Mouse (Mus musculus) embryonic facial prominence, embryonic 13.5 days (tissue): ENCODE measurements around the gene Lamb2. TPM values are rescaled to one million over a fixed set of nuclear protein-coding genes. Genes with fewer than 3 reads are reported as not detected.

Experiments
- ATAC-seq: fragments of 200-750 bp; cut with Nextera tagmentation; 2 replicates; pipeline ENCODE4 v1.8.0; 2017; ENCODE audit warnings: low read depth; ENCODE audit not compliant: insufficient number of reproducible peaks, insufficient read depth, low FRiP score, low TSS enrichment
- H3K27ac ChIP-seq: fragments of 300-500 bp; sonication (generic); 2 replicates; pipeline ENCODE4 v1.5.1; 2015; ENCODE audit warnings: moderate library complexity, mild to moderate bottlenecking, inconsistent platforms
- H3K27me3 ChIP-seq: fragments of 300-500 bp; sonication (generic); 2 replicates; pipeline ENCODE4 v1.6.1; 2015; ENCODE audit warnings: mild to moderate bottlenecking, inconsistent platforms
- H3K36me3 ChIP-seq: fragments of 300-500 bp; sonication (generic); 2 replicates; pipeline ENCODE4 v1.6.1; 2015; ENCODE audit warnings: mild to moderate bottlenecking, inconsistent platforms
- H3K4me1 ChIP-seq: fragments of 300-500 bp; sonication (generic); 2 replicates; pipeline ENCODE4 v1.6.1; 2015; ENCODE audit warnings: inconsistent platforms
- H3K4me2 ChIP-seq: fragments of 300-500 bp; sonication (generic); 2 replicates; pipeline ENCODE4 v1.6.1; 2015; ENCODE audit warnings: moderate library complexity, mild to moderate bottlenecking, inconsistent platforms
- H3K4me3 ChIP-seq: fragments of 300-500 bp; sonication (generic); 2 replicates; pipeline ENCODE4 v1.5.1; 2015; ENCODE audit warnings: mild to moderate bottlenecking, inconsistent platforms
- H3K9ac ChIP-seq: fragments of 300-500 bp; sonication (generic); 2 replicates; pipeline ENCODE4 v1.6.1; 2015; ENCODE audit warnings: mild to moderate bottlenecking, inconsistent platforms
- H3K9me3 ChIP-seq: fragments of 300-500 bp; sonication (generic); 2 replicates; pipeline ENCODE4 v1.6.1; 2016; ENCODE audit warnings: inconsistent platforms
- WGBS: fragments of 180-500 bp; shearing (Covaris S2); methylation state at CpG from one replicate; pipeline ENCODE4 v1.1.7; 2015; ENCODE audit warnings: mixed read lengths; 5-methylcytosine and 5-hydroxymethylcytosine counted together
- polyA plus RNA-seq: library from polyadenylated mRNA; unstranded; fragments of >200 nt; fragmentation: Nextera tagmentation; extraction: Ambion mirVana; gene quantifications from 2 replicates; pipeline ENCODE4 v1.2.1, GENCODE M21; 2015

Lamb2 gene
- polyA plus RNA-seq, 1 experiment from 2014 or later, result 51.1 TPM

DNA sequence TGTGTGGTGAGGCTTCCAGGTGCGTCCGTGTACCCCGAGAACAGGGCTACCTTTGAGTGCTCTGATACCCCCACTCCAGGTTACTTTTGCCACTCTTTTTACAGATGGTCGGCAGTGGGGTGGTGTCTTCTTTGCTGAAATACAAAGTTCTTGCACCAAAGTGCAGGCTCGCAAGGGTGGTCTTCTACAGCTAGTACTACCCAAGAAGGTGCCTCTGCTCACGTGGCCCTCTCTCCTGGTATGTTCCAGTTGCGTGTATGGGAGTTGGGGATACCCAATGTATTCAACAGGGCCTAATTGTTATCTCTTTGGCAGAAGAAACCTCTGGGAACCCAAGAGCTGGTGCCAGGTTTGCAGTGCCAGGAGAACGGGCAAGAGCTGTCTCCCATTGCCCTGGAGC, 13.7 kb downstream of the Lamb2 start:
- Histone ChIP-seq H3K27ac (no peak overlapping the region), H3K4me3 (no peak overlapping the region), H3K9ac (no peak overlapping the region), H3K36me3 (peaks cover 85% of the 10 kb centered on the region), H3K4me2 (no peak overlapping the region), H3K9me3 (no peaks in the 10 kb centered on the region), H3K27me3 (no peaks in the 10 kb centered on the region), H3K4me1 (peaks cover 23% of the 10 kb centered on the region)
- ATAC-seq, result no peak
- 95% methylated on average over 8 of the region's 8 CpGs for WGBS

DNA sequence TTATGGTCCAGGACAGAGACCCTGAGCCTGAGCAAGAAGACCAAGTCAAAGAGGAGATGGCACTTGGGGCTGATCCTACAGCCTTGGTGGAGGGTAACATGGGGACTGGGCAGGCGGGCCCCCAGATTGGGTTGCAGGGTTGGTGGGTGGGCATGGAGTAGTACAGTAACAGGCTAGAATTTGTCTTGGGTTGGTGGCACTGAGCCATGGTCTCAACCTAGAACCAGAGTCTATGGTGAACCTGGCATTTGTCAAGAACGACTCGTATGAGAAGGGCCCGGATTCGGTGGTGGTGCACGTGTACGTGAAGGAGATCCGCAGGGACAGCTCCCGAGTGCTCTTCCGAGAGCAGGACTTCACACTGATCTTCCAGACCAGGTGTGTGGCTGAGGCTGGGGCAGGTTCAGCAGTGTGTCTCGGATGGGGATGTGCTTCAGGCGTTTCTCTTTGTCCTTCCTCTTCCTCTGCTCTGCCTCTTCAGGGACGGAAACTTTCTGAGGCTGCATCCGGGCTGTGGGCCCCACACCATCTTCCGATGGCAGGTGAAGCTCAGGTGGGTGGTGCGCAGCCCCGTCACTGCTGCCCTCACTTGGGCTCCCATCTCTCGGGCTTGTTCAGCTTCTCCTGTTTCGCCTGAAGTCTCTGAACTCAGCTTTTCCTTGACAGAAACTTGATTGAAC, 14.8 kb downstream of the Lamb2 start:
- no peaks in the 10 kb centered on the region for H3K9me3 ChIP-seq

DNA sequence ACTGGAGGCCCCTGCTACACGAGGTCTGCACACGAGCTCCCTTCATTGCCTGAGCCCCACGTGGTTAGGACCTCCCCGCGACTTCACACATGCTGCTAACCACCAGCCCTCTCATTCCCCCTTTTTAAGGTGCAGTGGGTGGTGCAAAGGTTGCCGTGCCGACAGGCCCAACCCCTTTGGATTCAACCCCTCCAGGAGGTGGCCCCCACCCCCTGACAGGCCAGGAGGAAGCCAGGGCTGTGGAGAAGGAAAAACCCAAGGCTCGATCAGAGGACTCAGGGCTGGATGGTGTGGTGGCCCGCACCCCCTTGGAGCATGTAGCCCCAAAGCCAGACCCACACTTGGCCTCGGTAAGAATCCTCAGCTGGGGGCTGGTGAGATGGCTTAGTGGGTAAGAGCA, 15.4 kb downstream of the Lamb2 start:
- ATAC-seq, result no peak
- no peak overlapping the region for H3K9ac ChIP-seq
- H3K4me2 ChIP-seq, result no peak overlapping the region
- no peak overlapping the region for H3K4me3 ChIP-seq
- WGBS, result 83% methylated on average over 10 of the region's 10 CpGs
- no peak overlapping the region for H3K27ac ChIP-seq
- no peaks in the 10 kb centered on the region for H3K27me3 ChIP-seq
- H3K4me1 ChIP-seq, result peaks cover 20% of the 10 kb centered on the region
- H3K9me3 ChIP-seq, result no peaks in the 10 kb centered on the region
- H3K36me3 ChIP-seq, result peaks cover 85% of the 10 kb centered on the region

More for the DNA sequence above, 14.8 kb downstream of the Lamb2 start:
- Histone ChIP-seq H3K27ac (no peak overlapping the region), H3K27me3 (no peaks in the 10 kb centered on the region), H3K4me2 (no peak overlapping the region), H3K4me1 (peaks cover 23% of the 10 kb centered on the region), H3K4me3 (no peak overlapping the region), H3K36me3 (peaks cover 85% of the 10 kb centered on the region), H3K9ac (no peak overlapping the region)
- no peak for ATAC-seq
- WGBS, result 95% methylated on average over 19 of the region's 19 CpGs

DNA sequence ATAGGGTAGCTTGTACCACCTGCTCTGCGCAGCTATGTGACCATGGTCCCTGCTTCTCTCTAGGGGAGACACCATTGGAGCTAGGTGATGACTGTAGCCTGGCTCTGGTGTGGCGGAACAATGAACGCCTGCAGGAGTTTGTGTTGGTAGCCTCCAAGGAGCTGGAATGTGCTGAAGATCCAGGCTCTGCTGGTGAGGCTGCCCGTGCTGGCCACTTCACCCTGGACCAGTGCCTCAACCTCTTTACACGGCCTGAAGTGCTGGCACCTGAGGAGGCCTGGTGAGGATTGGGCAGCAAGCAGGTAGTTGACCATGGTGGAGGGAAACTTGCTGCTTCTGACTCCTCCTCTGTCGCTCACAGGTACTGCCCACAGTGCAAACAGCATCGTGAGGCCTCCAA, 19.7 kb downstream of the Lamb2 start:
- 94% methylated on average over 7 of the region's 7 CpGs for WGBS

DNA sequence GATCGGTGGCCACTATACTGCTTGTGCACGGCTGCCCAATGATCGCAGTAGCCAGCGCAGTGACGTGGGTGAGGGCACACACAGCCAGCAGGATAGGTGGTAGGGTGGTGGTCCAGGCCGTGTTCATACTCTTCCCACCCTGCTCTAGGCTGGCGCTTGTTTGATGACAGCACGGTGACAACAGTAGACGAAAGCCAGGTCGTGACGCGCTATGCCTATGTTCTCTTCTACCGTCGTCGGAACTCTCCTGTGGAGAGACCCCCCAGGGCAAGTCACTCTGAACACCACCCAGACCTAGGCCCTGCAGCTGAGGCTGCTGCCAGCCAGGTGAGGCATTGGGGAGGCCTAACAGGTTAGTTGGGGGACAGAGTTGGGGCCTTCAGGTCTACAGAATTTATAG, 20.4 kb downstream of the Lamb2 start:
- no peak overlapping the region for H3K9ac ChIP-seq
- 95% methylated on average over 15 of the region's 15 CpGs for WGBS
- ATAC-seq, result no peak
- H3K9me3 ChIP-seq, result no peaks in the 10 kb centered on the region
- no peak overlapping the region for H3K27ac ChIP-seq
- peaks cover 88% of the 10 kb centered on the region for H3K36me3 ChIP-seq
- H3K4me1 ChIP-seq, result no peaks in the 10 kb centered on the region
- H3K27me3 ChIP-seq, result no peaks in the 10 kb centered on the region
- no peak overlapping the region for H3K4me3 ChIP-seq
- H3K4me2 ChIP-seq, result no peak overlapping the region

More for the DNA sequence above, 19.7 kb downstream of the Lamb2 start:
- Histone ChIP-seq H3K27me3 (no peaks in the 10 kb centered on the region), H3K36me3 (peaks cover 96% of the 10 kb centered on the region), H3K4me1 (no peaks in the 10 kb centered on the region), H3K9me3 (no peaks in the 10 kb centered on the region), H3K27ac (no peak overlapping the region), H3K4me3 (no peak overlapping the region), H3K9ac (no peak overlapping the region), H3K4me2 (no peak overlapping the region)
- ATAC-seq, result no peak

DNA sequence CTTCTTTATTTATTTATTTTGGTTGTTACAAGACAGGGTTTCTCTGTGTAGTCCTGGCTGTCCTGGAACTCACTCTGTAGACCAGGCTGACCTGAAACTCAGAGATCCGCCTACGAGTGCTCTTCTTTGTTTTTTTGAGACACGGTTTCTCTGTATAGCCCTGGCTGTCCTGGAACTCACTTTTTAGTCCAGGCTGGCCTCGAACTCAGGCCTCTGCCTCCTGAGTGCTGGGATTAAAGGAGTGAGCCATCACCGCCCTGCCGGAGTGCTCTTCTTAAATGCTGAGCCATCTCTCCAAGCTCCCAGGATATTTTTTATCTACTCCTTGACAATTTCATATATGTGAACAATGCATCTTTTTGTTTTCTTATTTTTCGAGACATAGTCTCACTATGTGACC, 27.4 kb downstream of the Lamb2 start:
- Histone ChIP-seq H3K9me3 (no peaks in the 10 kb centered on the region), H3K4me2 (peak overlapping the region; percentile 89), H3K27ac (peak overlapping the region; percentile 60; the same call in 1 of the 2 replicates), H3K4me1 (peaks cover 15% of the 10 kb centered on the region), H3K36me3 (peaks cover 44% of the 10 kb centered on the region), H3K4me3 (peak overlapping the region; percentile 84; the same call in 1 of the 2 replicates), H3K9ac (peak overlapping the region; percentile 85; the same call in 1 of the 2 replicates), H3K27me3 (no peaks in the 10 kb centered on the region)
- ATAC-seq, result no peak
- 86% methylated on average over 7 of the region's 7 CpGs for WGBS

DNA sequence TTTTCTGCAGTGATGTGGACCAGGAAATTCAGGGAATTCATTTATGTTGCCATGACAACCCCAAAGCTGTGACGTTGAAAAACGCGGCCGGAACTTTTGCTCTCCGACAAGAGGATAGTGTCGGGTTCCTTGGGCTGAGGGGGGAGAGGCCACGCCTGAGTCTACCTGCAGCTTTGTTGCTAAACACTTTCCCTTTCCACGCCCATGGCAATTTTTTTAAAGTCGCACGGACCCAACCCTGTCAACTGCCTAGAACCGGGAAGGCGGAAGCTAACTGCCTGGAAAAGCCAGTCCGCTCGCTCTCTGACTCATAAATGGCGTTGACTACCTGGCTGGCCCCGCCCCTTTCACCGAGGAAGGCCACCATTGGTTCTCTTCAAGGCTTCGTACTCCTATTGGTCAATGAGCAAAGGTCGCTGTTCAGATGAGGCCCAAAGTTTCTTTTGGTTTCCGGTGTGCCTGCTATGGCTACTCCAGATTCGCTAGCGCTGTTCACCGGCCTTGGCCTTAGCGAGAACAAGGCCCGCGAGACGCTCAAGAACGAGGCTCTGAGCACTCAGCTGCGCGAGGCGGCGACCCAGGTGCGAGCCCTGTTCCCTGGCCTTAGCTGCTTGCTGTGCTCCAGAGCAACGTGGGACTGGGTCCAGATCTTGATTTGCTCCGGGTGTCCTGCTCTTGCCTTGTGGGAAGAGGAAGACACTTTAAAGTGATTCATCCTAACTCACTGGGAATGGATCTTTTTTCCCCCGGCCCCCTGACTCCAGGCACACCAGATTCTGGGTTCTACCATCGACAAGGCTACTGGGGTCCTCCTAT, 28.3 kb downstream of the Lamb2 start, which contains the start of gene Qars:
Gene Qars (plus strand): TSS at position 88 of the 816 bp plus-strand sequence.
- Histone ChIP-seq H3K9me3 (no peaks in the 10 kb centered on the region), H3K27ac (peak within 1 kb of the TSS; percentile 60), H3K4me1 (peaks cover 15% of the 10 kb centered on the region), H3K4me3 (peak within 1 kb of the TSS; percentile 84), H3K36me3 (peaks cover 44% of the 10 kb centered on the region), H3K4me2 (peak within 1 kb of the TSS; percentile 89), H3K27me3 (no peaks in the 10 kb centered on the region), H3K9ac (peak within 1 kb of the TSS; percentile 85)
- under 1% methylated on average over 37 of the region's 37 CpGs for WGBS
- ATAC-seq, result peak; percentile 93

DNA sequence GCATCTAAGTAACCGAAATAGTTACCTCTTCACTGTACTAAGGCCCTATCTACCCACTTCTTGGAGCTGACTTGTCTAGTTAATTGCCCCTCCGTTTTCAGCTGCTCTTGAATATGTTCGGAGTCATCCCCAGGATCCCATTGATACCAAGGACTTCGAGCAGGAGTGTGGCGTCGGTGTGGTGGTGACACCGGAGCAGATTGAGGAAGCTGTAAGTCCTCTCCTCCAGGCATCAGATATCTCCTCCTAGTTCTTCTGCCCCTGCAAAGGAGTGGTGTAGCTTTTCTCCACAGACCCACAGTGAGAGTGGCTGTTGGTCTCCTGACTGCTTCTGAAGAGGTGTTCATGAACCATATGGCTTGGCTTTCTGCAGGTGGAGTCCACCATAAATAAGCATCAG, 29.2 kb downstream of the Lamb2 start:
- Histone ChIP-seq H3K36me3 (peaks cover 44% of the 10 kb centered on the region), H3K4me2 (peak overlapping the region; percentile 89), H3K9ac (peak overlapping the region; percentile 85), H3K27me3 (no peaks in the 10 kb centered on the region), H3K4me1 (peaks cover 15% of the 10 kb centered on the region), H3K27ac (no peak overlapping the region; the same call in 1 of the 2 replicates), H3K4me3 (peak overlapping the region; percentile 84), H3K9me3 (no peaks in the 10 kb centered on the region)
- 88% methylated on average over 7 of the region's 7 CpGs for WGBS
- ATAC-seq, result no peak

DNA sequence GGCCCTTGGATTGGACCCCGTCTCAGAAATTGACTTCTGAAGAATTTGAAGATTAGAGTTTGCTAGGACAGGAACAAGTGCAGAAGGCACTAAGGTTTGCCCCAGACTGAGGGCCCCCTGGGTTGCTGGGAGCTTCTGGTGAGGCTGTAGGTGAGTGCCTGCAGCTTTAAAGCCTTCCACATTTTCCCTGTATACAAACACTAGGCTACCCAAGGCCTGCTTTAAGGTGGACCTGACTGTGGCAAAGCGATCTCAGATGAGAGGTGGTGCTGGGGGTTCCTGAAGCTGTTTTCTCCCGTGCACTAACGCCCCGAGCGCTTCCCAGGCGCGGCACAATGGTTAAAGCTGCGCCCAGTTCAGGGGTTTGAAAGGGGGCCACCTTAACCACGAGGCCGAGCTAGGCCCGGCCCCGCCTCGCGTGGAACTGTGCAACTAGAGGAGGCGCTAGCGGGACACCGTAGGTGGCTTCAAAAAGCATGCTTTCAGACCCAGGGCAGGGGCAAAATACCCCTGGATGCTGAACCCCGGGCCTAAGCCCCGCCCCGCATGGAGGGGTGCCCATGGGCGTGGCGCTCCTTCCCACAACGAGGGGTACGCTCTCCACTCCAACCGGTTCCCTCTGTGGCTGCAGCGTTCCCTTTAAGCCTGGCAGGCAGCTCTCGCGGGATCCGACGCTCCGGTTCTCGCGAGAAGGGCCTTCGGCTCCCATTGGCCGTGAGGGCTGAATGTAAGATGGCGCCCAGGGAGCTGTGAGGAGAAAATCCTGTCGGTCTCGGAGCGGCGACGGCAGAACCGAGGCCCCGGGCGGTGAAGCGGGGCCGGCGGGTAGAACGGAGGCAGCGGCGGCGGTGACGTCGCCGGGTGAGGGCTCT, 37.1 kb downstream of the Lamb2 start, which contains the start of gene Qrich1:
Gene Qrich1 (plus strand): TSS at position 427 of the 872 bp plus-strand sequence.
- 1% methylated on average over 55 of the region's 55 CpGs for WGBS
- H3K4me3 ChIP-seq, result peak within 1 kb of the TSS; percentile 94

DNA sequence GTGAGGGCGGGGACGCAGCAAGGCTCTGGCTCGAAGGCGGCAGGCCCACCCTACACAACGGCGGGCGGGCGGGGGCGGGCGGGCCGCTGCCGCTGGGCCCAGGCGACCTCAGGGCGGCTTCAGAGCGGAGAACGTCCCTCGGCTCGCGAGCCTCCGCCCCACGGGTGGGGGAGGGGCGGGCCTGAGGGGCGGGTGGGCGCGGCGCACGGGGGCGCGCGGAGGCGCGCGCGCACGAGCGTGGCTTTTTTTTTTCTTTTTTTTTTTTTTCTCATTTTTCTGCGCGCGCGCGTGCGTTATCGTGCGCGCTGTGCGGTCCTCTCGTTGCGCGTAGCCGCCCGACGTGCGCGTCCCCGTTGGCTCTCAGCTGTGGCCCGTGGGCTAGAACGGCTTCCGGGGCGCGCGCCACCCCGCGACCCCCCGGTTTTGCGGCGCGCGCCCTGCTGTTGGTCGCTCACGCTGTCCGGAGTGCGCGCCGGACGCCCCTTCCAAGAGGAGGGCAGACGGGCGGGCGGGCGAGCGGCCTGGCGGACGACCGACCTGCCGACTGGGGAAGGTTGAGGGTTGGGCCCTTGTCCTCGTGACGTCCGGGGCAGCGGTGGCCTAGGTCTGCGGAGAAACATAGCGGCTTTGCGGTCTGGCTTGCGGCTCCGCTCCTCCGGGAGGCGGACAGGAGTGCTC, 37.9 kb downstream of the Lamb2 start:
- peak overlapping the region; percentile 94 for H3K4me3 ChIP-seq
- WGBS, result under 1% methylated on average over 69 of the region's 95 CpGs

More for the DNA sequence above, 37.1 kb downstream of the Lamb2 start, which contains the start of gene Qrich1:
- Histone ChIP-seq H3K27me3 (no peaks in the 10 kb centered on the region), H3K4me1 (peaks cover 22% of the 10 kb centered on the region), H3K36me3 (peaks cover 51% of the 10 kb centered on the region), H3K4me2 (peak within 1 kb of the TSS; percentile 69), H3K27ac (peak within 1 kb of the TSS; percentile 100), H3K9me3 (no peaks in the 10 kb centered on the region), H3K9ac (peak within 1 kb of the TSS; percentile 95)
- peak; percentile 92 for ATAC-seq

More for the DNA sequence above, 37.9 kb downstream of the Lamb2 start:
- Histone ChIP-seq H3K27ac (peak overlapping the region; percentile 100), H3K36me3 (peaks cover 44% of the 10 kb centered on the region), H3K9ac (peak overlapping the region; percentile 95), H3K27me3 (no peaks in the 10 kb centered on the region), H3K4me2 (peak overlapping the region; percentile 69), H3K9me3 (no peaks in the 10 kb centered on the region), H3K4me1 (peaks cover 22% of the 10 kb centered on the region)
- ATAC-seq, result peak; percentile 85
